Mouse (Mus musculus): ENCODE data around the gene Ccdc183.

Ccdc183 gene

GRCm38 (mm10) chr2:25617578-25617977 lies at the start of gene Ccdc183:
TSS of gene Ccdc183 (minus strand) at chr2:25617678.
- no peak for DNase-seq (ENCODE audit: low spot score in 2 of 2)

- DNase-seq (ENCODE audit: low spot score in 2 of 2) = no peak
Observed at GRCm38 (mm10) chr2:25666516-25666915, 49.0 kb upstream of the Ccdc183 start.

- no peak for DNase-seq (ENCODE audit: low spot score in 2 of 2)
Observed at GRCm38 (mm10) chr2:25664125-25664524, 46.6 kb upstream of the Ccdc183 start.

GRCm38 (mm10) chr2:25663511-25663910 lies 46.0 kb upstream of the Ccdc183 start:
- peak; percentile 37 to 71 for DNase-seq (ENCODE audit: low spot score in 2 of 2)

- no peak for DNase-seq (ENCODE audit: low spot score in 2 of 2)
Observed at GRCm38 (mm10) chr2:25661245-25661970, 43.9 kb upstream of the Ccdc183 start.

- DNase-seq (ENCODE audit: low spot score in 2 of 2) = no peak
Observed at GRCm38 (mm10) chr2:25660279-25660678, 42.8 kb upstream of the Ccdc183 start.

GRCm38 (mm10) chr2:25657652-25658051 lies 40.2 kb upstream of the Ccdc183 start, which contains the start of gene Lcn5:
TSS of gene Lcn5 (plus strand) at chr2:25657952.
- no peak for DNase-seq (ENCODE audit: low spot score in 2 of 2)

GRCm38 (mm10) chr2:25657246-25657645 lies 39.8 kb upstream of the Ccdc183 start:
- no peak for DNase-seq (ENCODE audit: low spot score in 2 of 2)

GRCm38 (mm10) chr2:25656691-25657090 lies 39.2 kb upstream of the Ccdc183 start:
- DNase-seq (ENCODE audit: low spot score in 2 of 2) = no peak

GRCm38 (mm10) chr2:25654502-25654901 lies 37.0 kb upstream of the Ccdc183 start:
- DNase-seq (ENCODE audit: low spot score in 2 of 2) = no peak

- no peak for DNase-seq (ENCODE audit: low spot score in 2 of 2)
Observed at GRCm38 (mm10) chr2:25652902-25653301, 35.4 kb upstream of the Ccdc183 start, which contains the start of gene Lcn8. TSS of gene Lcn8 (plus strand) at chr2:25653120.

- DNase-seq (ENCODE audit: low spot score in 2 of 2) = no peak
Observed at GRCm38 (mm10) chr2:25639890-25640289, 22.4 kb upstream of the Ccdc183 start.

GRCm38 (mm10) chr2:25634046-25634445 lies 16.6 kb upstream of the Ccdc183 start:
- no peak for DNase-seq (ENCODE audit: low spot score in 2 of 2)

GRCm38 (mm10) chr2:25633616-25634015 lies 16.1 kb upstream of the Ccdc183 start:
- no peak for DNase-seq (ENCODE audit: low spot score in 2 of 2)

- DNase-seq (ENCODE audit: low spot score in 2 of 2) = no peak
Observed at GRCm38 (mm10) chr2:25628738-25629137, 11.3 kb upstream of the Ccdc183 start.

- no peak for DNase-seq (ENCODE audit: low spot score in 2 of 2)
Observed at GRCm38 (mm10) chr2:25627811-25628210, 10.3 kb upstream of the Ccdc183 start, which contains the start of gene Fcna. TSS of gene Fcna (minus strand) at chr2:25628030.

- no peak for DNase-seq (ENCODE audit: low spot score in 2 of 2)
Observed at GRCm38 (mm10) chr2:25625986-25626385, 8.5 kb upstream of the Ccdc183 start.

- peak; percentile 90 to 93 for DNase-seq (ENCODE audit: low spot score in 2 of 2)
Observed at GRCm38 (mm10) chr2:25621229-25622200, 4.0 kb upstream of the Ccdc183 start, which contains the start of gene Tmem141. TSS of gene Tmem141 (minus strand) at chr2:25622005.

GRCm38 (mm10) chr2:25620852-25621228 lies 3.4 kb upstream of the Ccdc183 start:
- no peak for DNase-seq (ENCODE audit: low spot score in 2 of 2)

- DNase-seq (ENCODE audit: low spot score in 2 of 2) = no peak
Observed at GRCm38 (mm10) chr2:25620386-25620785, 2.9 kb upstream of the Ccdc183 start.

- no peak for DNase-seq (ENCODE audit: low spot score in 2 of 2)
Observed at GRCm38 (mm10) chr2:25616398-25616797, 1.1 kb downstream of the Ccdc183 start.

GRCm38 (mm10) chr2:25608671-25609070 lies 8.8 kb downstream of the Ccdc183 start:
- DNase-seq (ENCODE audit: low spot score in 2 of 2) = no peak

Data from urinary bladder, postnatal 36 days (tissue).